Mouse (Mus musculus): ENCODE results near the gene Arhgap18. TPM values are rescaled to one million over a fixed set of nuclear protein-coding genes. Genes with fewer than 3 reads are reported as not detected.
A peak's percentile ranks its signal among the peaks of the same experiment; 100 is the strongest.

The Arhgap18 gene
- total RNA-seq (2021), result 1 to 10 TPM; 4.5 to 4.9 TPM
- long read RNA-seq, experiment 1, partial matches to known transcripts, result 0 of 2 reads
- long read RNA-seq, experiment 1, other reads (novel, unspliced or antisense), result 2 of 2 reads
- long read RNA-seq, experiment 2, partial matches to known transcripts, result 0 of 2 reads
- long read RNA-seq, experiment 2, other reads (novel, unspliced or antisense), result 1 of 2 reads

GRCm38 (mm10) chr10:26752929-26753567, at the start of gene Arhgap18:
TSS of gene Arhgap18 (plus strand) at chr10:26753421.
- DNase-seq, result no peak

DNA sequence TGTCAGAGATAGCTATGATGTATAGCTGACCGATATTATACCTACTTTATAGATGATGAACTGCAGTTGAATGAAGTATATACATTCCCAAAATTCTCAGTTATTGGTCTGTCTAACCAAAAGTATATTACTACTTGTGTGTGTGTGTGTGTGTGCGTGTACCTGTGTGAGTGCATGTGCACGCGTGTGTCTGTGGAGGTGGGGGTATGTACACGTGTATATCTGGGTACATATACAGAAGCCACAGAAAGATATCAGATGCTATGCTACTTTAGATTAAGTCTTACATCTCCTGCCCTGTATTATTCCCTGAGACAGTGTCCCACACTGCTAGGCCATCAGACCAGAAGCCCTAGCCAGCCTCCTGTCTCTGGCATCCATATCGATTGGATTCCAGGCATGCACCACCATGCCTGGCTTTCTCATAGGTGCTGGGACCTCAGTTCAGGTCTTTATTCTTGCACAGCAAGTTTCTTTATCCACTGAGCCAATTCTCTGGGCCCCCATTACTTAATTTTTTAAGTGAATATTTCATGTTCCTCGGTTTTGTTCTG, 42.7 kb upstream of the Arhgap18 start:
- DNase-seq, result no peak

DNA sequence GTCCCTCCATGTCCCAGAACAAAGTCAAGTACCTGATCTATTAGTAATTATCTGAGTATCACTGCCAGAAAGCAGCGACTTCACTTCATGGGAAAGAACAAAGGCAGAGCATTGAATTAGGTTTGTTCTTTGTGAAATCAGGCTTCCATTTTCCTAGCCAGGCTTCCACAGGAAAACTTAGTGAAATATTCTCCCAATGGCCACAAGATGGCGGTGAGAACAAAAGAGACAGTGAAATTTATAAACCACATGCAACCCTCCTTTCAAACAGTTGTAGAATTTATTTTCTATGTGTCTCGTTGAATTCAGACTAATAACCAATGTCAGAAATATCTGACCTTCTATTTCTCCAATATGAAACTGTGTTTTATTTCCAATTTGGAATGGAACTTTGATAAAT, 42.2 kb upstream of the Arhgap18 start:
- DNase-seq, result no peak

GRCm38 (mm10) chr10:26713986-26714385, 39.2 kb upstream of the Arhgap18 start:
- DNase-seq, result no peak

- no peak for DNase-seq
These were observed 28.5 kb upstream of the Arhgap18 start for GRCm38 (mm10) chr10:26724704-26725103.

DNA sequence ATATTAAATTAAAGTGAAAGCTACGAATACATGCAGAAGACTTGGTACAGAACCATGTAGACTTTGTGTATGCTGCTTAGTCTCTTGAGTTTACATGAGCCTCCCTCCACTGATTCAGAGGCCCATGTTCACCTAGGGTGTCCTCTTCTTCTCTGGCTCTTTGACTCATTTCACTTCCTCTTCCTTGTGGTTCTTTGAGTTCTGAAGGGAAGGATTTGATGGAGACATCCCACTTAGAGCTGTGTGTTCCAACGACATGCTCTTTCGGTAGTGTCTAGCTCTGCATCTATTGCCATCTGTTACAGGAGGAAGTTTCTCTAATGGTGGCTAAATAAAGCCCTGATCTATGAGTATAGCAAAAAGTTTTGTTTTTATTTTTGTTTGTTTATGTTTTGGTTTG, 28.0 kb upstream of the Arhgap18 start:
- DNase-seq, result no peak

- no peak for DNase-seq
These were observed 2.4 kb upstream of the Arhgap18 start for GRCm38 (mm10) chr10:26750827-26751226.

DNA sequence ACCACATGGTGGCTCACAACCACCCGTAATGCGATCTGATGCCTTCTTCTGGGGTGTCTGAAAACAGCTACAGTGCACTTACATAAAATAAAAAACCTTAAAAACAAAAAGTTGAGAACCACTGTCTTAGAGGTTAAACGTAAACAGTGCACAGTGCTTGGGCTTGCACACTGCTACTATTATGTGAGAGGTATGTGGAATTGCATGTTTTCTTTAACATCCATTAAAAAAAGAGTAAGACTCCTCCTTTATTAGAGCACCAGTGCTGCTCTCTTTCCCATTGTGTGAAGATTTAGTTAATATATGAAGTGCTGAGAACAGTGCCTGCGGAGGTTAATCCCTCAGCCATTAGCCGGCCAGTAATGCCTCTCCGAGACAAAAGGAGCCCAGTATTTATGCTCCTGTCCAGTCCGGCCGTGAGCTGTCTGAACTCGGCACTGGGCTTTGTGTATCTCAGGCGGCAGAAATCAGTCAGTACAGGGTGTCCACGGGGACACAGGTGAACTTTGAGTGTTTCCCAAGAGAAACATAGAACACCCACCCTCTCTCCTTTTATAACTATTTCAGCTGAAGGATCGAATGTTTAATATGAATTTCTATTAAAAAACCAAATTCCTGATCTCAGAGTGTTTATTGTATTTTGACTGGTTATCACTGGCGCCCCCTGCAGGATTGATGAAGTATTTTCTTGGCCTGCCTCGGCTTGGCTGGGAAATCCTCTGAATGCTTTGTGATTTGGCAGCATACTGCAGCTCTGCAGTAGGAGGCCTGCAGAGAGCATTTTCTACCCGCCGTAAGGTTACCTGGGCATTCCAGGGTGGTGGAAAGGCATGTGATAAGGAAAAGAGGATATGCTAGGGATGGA, 925 bp upstream of the Arhgap18 start:
- DNase-seq, result peak; percentile 20

DNA sequence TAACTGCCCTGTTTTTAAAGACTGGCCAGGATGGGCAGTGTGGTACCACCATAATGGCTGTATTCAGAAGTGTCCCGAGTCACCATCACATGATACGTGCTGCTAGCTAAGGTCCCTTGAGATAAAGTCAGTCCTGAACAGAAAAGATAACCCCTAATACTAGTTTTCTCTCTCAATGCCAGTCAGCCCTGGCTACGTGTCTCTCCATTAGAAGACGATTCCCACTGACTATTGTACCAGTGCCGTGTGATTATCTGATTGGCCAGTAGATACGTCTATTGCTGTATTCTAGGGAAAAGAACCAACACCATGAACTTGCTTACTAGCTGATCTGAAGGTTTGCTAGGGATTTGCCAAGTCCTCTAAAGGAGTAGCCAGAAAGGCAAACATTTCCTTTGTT, 785 bp downstream of the Arhgap18 start:
- no peak for DNase-seq

GRCm38 (mm10) chr10:26757231-26757630, 4.0 kb downstream of the Arhgap18 start:
- DNase-seq, result no peak

GRCm38 (mm10) chr10:26759469-26759868, 6.2 kb downstream of the Arhgap18 start:
- DNase-seq, result no peak

GRCm38 (mm10) chr10:26761103-26761502, 7.9 kb downstream of the Arhgap18 start:
- no peak for DNase-seq

DNA sequence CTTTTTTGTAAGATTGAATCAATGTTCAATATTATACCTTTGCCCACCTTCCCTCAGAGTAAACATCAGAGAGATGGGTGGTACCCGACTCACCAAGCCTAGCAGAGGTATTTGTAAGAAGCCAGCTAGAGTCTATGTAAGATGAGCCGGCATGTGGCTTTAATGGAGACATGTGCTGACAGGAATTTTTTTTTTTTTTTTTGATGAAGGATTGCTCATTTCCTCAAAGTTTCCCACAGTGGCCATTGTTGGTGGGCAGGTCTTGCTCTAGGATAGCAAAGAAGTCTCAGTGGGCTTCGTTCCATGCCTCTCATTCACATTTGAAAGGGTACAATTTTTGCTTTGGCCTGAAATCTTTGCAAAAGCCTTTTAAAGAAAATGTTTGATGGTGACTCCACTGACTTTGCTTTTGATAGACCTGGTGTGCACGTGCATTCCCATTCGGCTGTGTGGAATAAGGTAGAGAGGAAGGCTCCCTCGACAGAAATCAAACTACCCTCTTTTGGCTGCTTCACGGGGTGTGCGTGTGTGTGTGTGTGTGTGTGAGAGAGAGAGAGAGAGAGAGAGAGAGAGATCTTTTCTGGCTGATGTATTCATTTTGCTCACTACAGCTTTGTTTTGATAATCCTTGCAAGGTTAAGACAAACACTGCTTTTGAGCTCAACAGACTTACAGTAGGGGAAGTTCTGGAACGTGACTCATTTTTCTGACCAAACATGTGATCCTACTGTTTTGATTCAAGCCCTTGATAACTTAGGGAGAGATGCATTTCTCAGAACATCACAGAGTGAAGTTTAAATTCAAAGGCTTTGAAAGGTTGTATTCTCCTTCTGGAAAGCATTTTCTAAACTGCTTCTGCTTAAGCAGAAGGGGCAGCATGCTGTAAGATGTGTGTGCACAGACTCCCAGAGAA, 9.0 kb downstream of the Arhgap18 start:
- no peak for DNase-seq

DNA sequence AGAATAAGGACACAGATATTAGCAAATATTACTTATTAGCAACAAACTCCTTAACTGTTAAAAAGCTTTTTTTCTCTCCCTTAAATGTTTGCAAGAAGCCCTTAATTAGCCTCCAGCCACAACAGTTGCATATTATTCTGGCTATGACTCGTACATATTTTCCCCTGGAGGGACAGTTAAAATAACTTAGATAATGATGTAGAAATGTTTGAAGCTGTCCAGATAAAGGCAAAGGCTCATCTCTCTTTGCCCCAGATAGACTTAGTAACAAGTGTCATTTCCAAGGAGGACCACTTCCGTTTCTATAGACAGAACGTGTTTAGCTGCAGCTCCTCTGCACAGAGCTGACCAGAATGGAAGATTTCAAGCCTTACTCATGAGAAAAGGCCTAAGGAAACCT, 14.0 kb downstream of the Arhgap18 start:
- no peak for DNase-seq

DNA sequence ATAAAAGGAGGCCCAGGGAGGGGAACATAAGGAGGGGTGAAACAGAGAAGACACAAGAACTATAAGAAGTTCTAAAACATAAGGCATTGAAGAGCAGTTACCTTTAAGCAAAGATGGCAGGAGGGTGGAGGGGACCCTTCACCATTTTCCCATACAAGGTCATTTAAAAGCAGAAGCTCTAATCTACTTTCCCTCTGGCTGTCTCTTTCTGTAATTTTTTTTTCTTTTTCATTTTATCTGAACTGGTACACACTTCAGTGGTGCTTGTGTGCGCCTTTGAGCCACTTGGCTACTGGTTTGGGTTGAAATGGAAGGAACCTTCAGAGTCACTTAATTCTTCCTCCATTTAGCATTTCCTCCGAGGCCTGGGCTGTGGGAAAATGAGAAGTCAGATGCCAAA, 15.7 kb downstream of the Arhgap18 start:
- DNase-seq, result no peak

DNA sequence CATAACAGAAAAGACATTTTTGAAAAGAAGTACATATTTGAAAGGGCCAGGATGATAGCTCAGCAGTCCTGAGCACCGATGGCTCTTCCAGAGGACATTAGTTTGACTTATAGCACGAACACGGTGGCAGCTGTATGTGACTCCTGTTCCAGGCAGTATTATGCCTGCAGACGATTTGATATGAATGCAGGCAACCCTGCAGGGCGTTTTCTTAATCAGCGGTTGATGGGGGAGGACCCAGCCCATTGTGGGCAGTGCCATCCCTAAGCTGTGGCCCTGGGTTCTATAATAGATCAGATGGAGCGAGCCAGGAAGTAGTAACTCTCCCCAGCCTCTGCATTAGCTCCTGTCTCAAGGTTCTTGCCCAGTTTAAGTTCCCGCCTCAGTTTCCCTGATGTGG, 16.8 kb downstream of the Arhgap18 start:
- DNase-seq, result no peak

- DNase-seq, result peak; percentile 83
These were observed 18.9 kb downstream of the Arhgap18 start for GRCm38 (mm10) chr10:26771938-26772623.

- DNase-seq, result peak; percentile 59
These were observed 19.7 kb downstream of the Arhgap18 start for GRCm38 (mm10) chr10:26772624-26773540.

DNA sequence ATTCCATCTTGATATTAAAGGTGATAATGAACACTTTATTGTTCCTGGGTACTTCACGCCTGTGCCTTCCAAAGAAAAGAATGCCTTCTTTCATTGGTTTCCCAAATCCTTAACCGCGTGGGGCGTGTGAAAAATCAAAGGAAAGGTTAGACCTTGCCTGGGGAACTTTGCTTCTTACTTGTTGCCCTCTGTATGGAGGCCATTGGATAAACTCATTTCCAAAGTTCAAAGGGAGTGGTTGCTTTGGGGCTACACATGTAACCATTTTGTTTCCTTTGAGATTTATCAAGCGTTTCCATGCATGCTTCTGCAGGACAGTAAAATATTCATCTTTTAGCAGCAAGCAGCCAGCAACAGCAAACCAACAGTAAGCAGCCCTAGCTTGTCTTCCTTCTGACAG, 20.3 kb downstream of the Arhgap18 start:
- no peak for DNase-seq

- DNase-seq, result no peak
These were observed 21.0 kb downstream of the Arhgap18 start for GRCm38 (mm10) chr10:26774266-26774665.

All from gastrocnemius, postnatal 25 days (tissue).